Mouse (Mus musculus) heart, postnatal 14 days (tissue): ENCODE data around the gene Golga1. TPM values are rescaled to one million over a fixed set of nuclear protein-coding genes. Genes with fewer than 3 reads are reported as not detected.
"Not testable (repeated sequence)": the region's sequence is repeated elsewhere in the genome, so short reads cannot be mapped to it uniquely, and the experiment has no call there.

Experiments used
- DNase-seq, 2 experiments: peaks; one replicate each; pipeline ENCODE4 v3.0.0; 2021 to 2022
- intact Hi-C: fragments of 180-260 bp; cut with DNase I; formaldehyde crosslinking; loops from one replicate; pipeline ENCODE4 v1.15.1; 2025
- long read RNA-seq, 2 experiments: library from polyadenylated mRNA; stranded (forward); transcript quantifications; one replicate each; pipeline ENCODE4 v2.0.0; 2021
- total RNA-seq, 2 experiments: library from RNA; stranded (reverse); gene quantifications; 2 replicates each; pipeline ENCODE4 v1.2.3; 2021

Gene Golga1
- total RNA-seq: 10 to 100 TPM; 17.9 to 19.2 TPM
- long read RNA-seq, experiment 1, full-length matches to known transcripts: 9 of 16 reads
- long read RNA-seq, experiment 1, partial matches to known transcripts: 2 of 16 reads
- long read RNA-seq, experiment 1, other reads (novel, unspliced or antisense): 5 of 16 reads
- long read RNA-seq, experiment 2, full-length matches to known transcripts: 7 of 12 reads
- long read RNA-seq, experiment 2, partial matches to known transcripts: 0 of 12 reads
- long read RNA-seq, experiment 2, other reads (novel, unspliced or antisense): 5 of 12 reads

DNA sequence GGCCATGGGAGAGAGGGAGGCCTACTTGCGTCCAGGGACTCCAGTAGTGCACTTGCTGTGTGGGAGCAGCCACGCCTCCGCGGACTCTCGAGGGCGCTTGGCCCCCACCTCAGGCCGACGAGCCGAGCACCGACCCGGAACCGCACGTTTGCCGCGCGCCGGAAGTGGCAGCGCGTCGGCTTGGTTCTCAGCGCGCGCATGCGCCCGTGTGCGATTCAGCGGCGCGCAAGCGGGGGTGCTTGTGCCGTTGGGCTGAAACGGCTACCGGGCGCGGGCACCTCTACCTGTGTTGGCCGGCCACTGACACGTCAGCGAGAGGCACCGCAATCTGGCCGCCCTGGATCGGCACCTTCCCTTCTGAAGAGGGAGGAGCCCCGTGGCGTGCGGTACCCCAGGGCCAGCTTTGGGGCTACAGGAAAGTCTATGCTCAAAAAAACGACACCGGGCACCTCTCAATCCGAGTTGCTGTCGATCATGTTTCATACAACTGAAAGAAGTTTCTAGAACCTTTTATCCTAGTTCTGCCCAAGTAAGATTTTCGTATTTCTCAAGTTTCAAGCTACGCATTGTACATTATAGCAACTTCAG lies at the start of gene Golga1:
Gene Golga1, minus strand, starts transcription at position 142 of the 588 bp plus-strand sequence.
- intact Hi-C loops: loop anchor here (5.0 kb wide), 1 partner anchor 127 kb away; the partner anchor contains the start of gene Scai
- peak; percentile 92 for DNase-seq

DNA sequence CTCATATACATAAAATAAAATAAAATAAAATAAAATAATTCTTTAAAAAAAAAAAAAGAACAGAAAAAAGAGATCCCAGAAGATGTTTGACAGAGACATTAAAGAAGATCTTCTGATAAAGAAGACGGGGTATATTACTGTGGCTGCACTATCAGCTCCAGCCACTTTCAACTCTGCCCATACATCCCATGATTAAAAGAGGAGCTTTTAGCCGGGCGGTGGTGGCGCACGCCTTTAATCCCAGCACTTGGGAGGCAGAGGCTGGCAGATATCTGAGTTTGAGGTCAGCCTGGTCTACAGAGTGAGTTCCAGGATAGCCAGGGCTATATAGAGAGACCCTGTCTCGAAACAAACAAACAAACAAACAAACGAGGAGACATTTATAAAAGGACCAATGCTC lies 48.8 kb upstream of the Golga1 start:
- intact Hi-C loops: no loop called here
- no peak for DNase-seq

GRCm38 (mm10) chr2:39110514-39110913 lies 45.2 kb upstream of the Golga1 start:
- no peak for DNase-seq
- intact Hi-C loops: no loop called here

- intact Hi-C loops, DNase-seq: not testable (repeated sequence)
Observed at GRCm38 (mm10) chr2:39109712-39110111, 44.4 kb upstream of the Golga1 start.

DNA sequence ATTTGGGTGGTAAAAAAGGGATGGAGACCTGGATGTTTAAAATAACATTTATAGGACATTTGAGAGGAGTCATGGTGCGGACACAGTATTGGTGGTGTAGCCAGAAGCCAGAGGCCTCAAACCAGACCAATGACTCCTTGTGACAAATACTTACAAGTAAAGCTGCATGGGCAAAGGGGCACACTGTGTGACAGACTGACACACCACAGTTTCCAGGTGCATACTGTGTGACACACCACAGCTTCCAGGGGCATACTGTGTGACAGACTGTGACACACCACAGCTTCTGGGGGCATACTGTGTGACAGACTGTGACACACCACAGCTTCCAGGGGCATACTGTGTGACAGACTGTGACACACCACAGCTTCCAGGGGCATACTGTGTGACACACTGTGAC lies 34.6 kb upstream of the Golga1 start:
- intact Hi-C loops: not testable (repeated sequence)

DNA sequence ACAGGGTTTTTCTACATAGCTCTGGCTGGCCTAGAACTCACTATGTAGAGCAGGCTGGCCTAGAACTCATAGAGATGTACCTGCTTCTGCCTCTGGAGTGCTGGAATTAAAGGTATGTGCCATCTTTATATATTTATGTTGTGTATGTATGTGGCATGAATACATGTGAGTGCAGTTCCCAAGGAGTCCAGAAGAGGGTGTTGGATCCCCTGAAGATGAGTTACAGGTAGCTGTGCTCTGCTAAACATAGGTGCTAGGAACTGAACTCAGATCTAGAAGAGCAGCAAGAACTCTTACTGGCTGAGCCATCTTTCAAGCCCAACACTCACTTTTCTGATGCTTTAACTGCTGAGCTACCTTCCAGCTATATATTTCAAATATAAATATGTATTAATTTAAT lies 32.7 kb upstream of the Golga1 start:
- no peak for DNase-seq
- intact Hi-C loops: no loop called here

More for the DNA sequence above, 34.6 kb upstream of the Golga1 start:
- DNase-seq: not testable (repeated sequence)

DNA sequence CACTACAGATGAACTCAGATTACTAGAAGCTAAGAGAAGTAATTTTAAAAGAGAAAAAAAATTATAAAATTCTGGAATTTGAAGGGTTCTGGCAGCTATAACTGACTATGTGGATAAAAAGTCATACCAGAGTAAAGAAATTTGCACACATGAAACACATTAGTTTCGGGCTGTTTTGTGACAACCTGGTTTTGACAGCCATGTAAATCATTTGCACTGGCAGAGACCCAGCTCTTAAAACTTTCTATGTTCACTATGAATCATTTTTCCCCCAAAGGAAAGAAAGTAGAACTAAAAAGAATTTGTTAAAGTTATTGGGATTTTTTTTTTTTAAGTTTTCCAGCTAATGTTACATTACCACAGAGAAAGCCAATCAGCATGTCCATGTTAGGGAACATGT lies 26.6 kb upstream of the Golga1 start:
- intact Hi-C loops: no loop called here
- DNase-seq: no peak

DNA sequence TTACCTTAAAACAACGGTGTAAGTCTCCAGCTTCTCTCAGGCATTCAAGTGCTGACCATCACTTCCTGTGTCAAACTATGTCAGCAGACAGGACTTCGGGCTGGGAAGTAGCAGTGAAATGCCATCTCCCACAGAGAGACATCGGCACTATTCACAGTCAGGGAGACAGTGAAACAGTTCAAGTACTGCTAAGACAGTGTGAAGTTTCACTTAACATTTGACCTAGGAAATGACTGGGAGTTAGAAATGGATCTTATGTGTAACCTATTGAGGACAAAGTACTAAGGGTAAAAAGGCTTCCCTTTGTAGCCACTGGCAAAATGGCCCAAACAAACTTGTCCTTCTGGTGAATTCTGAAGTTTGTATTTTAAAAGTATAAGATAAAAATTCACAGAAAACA lies 17.4 kb upstream of the Golga1 start:
- no peak for DNase-seq
- intact Hi-C loops: no loop called here

GRCm38 (mm10) chr2:39070666-39071065 lies 5.3 kb upstream of the Golga1 start:
- DNase-seq: no peak
- intact Hi-C loops: no loop called here

DNA sequence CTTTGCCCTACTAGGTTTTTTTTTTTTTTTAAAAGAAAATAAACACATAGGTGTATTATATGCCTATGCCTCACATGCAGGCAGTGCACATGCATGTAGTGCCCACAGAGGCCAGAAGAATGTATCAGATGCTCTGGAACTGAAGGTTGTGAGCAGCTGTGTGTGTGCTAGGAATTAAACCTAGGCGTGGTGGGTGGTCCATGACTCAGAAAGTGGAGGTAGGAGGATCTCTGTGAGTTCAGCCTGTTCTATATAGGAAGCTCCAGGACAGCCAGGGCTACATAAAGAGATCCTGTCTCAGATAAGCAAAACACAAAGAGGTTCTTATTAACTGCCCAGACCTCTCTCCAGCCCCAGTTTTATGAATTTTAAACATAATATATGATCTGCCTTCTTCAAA lies 3.8 kb upstream of the Golga1 start:
- no peak for DNase-seq
- intact Hi-C loops: loop anchor here (5.0 kb wide), 1 partner anchor 123 kb away; the partner anchor contains the start of gene Scai

- no peak for DNase-seq
- intact Hi-C loops: loop anchor here (5.0 kb wide), 2 partner anchors 48 to 127 kb away; partner anchors contain the start of gene Scai
Observed at GRCm38 (mm10) chr2:39064687-39065399, 498 bp downstream of the Golga1 start.

DNA sequence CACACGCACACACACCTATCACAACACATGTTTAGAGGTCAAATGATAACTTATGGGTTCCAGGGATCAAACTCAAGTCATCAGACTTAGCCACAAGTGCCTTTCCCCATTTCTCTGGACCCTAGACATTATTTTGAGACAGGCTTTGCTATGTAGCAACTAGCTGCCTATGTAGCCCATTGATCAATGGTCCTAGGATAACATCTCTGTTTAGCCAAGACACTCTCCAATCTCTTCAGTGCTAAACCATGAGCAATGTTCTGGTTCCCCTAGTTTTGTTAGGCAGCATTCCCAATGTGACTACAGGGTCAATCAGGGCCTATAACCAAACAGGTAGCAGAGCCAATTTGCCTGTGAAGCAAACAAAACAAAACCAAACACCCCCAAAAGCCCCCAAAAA lies 16.8 kb downstream of the Golga1 start:
- intact Hi-C loops: no loop called here
- DNase-seq: no peak

GRCm38 (mm10) chr2:39040215-39040614 lies 25.1 kb downstream of the Golga1 start:
- intact Hi-C loops: no loop called here
- DNase-seq: no peak

GRCm38 (mm10) chr2:39031611-39032010 lies 33.7 kb downstream of the Golga1 start:
- DNase-seq: no peak
- intact Hi-C loops: no loop called here

- intact Hi-C loops: no loop called here
- no peak for DNase-seq
Observed at GRCm38 (mm10) chr2:39020004-39020403, 45.3 kb downstream of the Golga1 start.

DNA sequence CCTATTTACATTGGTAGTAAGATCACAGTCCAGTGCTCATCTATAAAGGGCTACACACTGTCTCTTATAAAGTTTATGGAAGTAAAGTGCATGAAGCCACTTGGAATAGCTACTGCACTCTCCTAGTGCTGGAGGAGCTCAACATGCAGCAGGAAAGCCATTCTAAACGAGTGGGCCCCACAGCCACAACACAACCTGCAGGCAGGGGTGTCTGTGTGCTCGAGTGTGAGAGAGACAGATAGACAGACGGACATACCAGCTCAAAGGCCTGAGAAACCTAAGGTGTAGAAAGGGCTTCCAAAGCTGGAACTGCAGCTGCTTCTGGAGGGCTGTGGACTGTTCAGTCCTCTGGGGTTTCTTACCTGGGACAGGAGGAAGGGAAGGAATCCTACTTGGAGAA lies 48.8 kb downstream of the Golga1 start:
- DNase-seq: no peak
- intact Hi-C loops: loop anchor here (5.0 kb wide), 1 partner anchor 46 kb away; no protein-coding TSS in a partner anchor

- intact Hi-C loops: no loop called here
- DNase-seq: no peak
Observed at GRCm38 (mm10) chr2:39012768-39013279, 52.5 kb downstream of the Golga1 start.

DNA sequence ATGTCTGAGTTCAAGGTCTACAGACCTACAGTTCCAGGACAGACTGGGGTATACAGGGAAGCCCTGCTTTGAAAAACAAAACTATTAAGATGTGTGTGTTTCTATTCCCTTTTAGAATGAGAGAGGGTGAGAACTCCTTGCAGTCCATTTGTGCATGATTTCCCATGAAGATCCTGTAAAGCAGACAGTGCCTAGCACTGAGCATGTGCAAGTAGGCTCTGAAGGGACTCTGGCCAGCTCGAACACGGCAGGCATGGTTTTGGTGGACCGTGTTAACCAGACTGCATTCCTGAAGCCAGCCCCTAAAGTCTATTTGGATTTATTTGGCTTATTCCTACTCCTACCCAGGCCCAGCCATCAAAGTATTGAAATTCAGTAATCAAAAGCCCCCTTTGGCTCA lies 53.4 kb downstream of the Golga1 start:
- intact Hi-C loops: no loop called here
- no peak for DNase-seq

GRCm38 (mm10) chr2:39011264-39011663 lies 54.1 kb downstream of the Golga1 start:
- DNase-seq: no peak
- intact Hi-C loops: no loop called here

DNA sequence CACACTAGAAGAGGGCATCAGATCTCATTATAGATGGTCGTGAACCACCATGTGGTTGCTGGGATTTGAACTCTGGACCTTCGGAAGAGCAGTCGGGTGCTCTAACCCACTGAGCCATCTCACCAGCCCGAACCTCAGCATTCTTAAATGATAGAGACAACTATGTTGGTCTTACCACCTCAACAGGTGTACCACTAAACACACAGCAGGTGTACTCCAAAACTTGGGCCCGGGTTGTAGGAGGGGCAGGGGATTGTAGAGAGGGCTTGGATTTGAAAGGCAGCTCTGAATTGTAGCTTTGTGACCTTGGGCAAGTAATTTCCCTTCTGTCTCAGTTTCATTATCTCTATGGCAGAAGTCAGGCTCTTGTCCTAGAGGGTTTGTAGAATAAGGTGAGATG lies 55.2 kb downstream of the Golga1 start:
- DNase-seq, intact Hi-C loops: not testable (repeated sequence)

- intact Hi-C loops: loop anchor here (10.0 kb wide), 1 partner anchor 354 kb away; no protein-coding TSS in a partner anchor
- peak in 1 of 2 experiments; percentile 43 for DNase-seq
Observed at GRCm38 (mm10) chr2:39008954-39009365, 56.4 kb downstream of the Golga1 start.
